Mouse (Mus musculus): ENCODE data around the gene Palld. TPM values are rescaled to one million over a fixed set of nuclear protein-coding genes. Genes with fewer than 3 reads are reported as not detected.

Palld gene
- polyA plus RNA-seq (2017; shearing (Covaris generic)) = 0.72 TPM

DNA sequence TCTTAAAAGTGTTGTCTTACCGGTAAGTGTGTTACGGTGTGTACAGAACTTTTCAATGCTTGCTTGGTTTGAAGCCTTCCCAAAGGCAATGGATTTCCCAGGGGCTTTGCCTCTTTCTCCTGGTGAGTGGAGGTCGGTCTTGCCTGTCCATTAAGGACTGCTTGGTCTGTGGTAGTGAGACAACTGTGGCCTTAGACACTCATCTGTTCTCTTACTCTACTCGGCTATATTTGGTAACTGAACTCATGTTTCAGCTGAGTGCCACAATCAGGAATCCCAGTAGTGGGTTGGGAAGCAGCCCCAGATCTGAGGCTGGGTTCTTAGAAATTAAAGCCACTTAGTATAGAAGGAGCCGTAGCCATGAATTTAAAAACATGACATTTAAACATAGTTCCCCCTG, at the start of gene Palld:
Palld (minus strand) TSS at position 170 of the 400 bp plus-strand sequence.

DNA sequence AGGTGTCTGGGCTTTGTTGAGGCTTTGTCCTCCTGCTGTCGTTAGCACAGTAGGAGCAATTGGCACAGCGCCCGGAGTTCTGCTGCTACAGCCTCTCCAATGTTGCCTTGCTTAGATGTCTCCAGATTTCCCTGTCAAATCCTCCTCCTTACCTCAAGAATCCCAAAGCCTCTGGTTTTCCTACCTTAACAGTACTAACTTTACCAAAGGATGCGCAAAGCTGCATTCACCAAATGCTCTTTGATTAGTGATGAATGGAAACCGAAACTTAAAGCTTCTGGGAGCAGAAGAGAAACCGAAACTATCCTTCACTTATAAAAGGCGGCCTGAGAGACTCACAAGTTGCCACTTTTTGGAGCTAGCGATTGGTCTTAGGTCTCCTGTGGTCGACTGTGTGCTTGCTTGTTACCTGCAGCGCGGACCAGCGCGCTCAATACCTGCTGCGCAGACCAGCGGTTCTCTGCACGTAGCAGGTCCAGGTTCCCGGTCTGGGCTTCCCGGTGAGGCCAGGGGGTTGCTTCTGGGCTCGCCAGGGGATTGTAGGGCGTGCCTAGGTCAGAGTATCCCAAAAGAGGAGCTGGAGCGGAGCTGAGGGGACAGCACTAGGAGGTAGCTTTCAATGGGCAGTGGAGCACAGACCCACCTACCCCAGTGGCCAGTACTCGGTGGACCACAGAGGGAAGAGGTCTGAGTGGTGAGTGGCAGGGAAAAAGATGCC, 25.4 kb upstream of the Palld start, which contains the start of gene Ddx60:
Ddx60 (plus strand) TSS at position 311 of the 718 bp plus-strand sequence.

DNA sequence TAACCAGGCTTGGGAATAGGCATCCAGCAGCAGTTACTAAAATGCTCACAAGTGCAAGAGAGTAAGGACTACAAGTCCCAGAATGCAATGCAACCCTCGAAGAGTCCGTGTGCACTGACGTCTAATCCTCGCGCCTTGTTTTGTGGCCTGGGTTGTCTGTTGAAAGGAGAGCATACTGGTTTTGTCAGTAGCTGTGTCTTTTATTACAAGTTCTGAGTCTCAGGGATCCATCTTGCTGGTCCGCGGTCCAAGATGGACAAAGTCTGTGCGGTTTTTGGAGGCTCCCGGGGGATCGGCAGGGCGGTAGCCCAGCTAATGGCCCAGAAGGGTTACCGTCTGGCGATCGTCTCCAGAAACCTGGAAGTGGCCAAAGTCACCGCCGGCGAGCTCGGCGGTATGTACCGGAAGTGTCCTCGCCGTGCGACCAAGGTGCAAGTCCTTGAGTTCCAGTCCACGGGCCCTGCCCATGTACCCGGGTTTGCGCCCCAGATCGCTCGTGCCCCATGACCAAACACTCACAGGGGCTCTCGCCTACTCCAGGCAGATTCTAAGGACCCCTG, 414.8 kb downstream of the Palld start, which contains the start of gene Cbr4:
Cbr4 (plus strand) TSS at position 138 of the 560 bp plus-strand sequence.

Other genes starting within 250 kb of the Palld start
- 21.3 TPM for gene Ddx60, start 25.4 kb upstream of the Palld start, polyA plus RNA-seq (2017; shearing (Covaris generic))
- gene Anxa10, start 220.5 kb upstream of the Palld start, polyA plus RNA-seq (2017; shearing (Covaris generic)) = not detected